Mouse (Mus musculus) spleen, adult 10 weeks (tissue): ENCODE results near the gene Patl2. TPM values are rescaled to one million over a fixed set of nuclear protein-coding genes. Genes with fewer than 3 reads are reported as not detected.

ENCODE experiments used
- polyA plus RNA-seq: library from polyadenylated mRNA; stranded (reverse); fragments of 350-450 nt; fragmentation: Illumina TruSeq; extraction: RNeasy Lipid Tissue Mini Kit (QIAGEN cat#74804); gene quantifications from one replicate; pipeline ENCODE4 v1.2.3, GENCODE M21; 2015; ENCODE audit warnings: low replicate concordance; ENCODE audit not compliant: insufficient read depth

Gene Patl2
- polyA plus RNA-seq = 0.21 TPM

DNA sequence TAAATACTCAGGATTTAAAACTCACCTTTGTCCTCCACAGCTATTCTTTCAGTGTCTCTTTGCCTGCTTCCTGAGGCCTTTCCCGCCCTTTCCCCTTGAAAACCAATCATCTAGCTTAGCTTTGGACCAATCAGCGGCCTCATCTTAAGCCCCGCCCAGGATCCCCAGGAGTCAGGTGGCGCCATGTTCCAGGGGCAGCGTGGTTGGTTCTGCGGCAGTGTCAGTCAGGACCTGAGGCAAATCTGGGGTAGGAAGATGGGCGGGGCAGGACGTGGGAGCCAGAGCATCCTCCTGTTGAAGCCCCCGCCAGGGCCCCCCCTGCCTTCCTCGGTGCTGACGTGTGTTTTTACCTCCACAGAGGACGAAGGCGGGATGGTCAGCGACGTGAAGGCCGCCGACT, at the start of gene Patl2, which contains the start of gene Terb2:
Patl2 (minus strand) TSS at position 84 of the 400 bp plus-strand sequence.
Terb2 (plus strand) TSS at position 167 of the 400 bp plus-strand sequence.

GRCm38 (mm10) chr2:122234611-122235288, 48.8 kb upstream of the Patl2 start, which contains the start of gene Sord:
Sord (plus strand) TSS chr2:122234749.

GRCm38 (mm10) chr2:122160680-122161079, 25.3 kb downstream of the Patl2 start, which contains the start of gene Trim69:
Trim69 (plus strand) TSS chr2:122160700.

GRCm38 (mm10) chr2:122147508-122148241, 38.3 kb downstream of the Patl2 start, which contains the start of gene B2m:
B2m (plus strand) TSS chr2:122147686.

GRCm38 (mm10) chr2:122117961-122118958, 67.7 kb downstream of the Patl2 start, which contains the start of gene Spg11:
Spg11 (minus strand) TSS chr2:122118386.

Other genes with a start within 250 kb of the Patl2 start
- gene Ctdspl2, start 230.2 kb downstream of the Patl2 start, polyA plus RNA-seq = 39.7 TPM
- gene Mageb3, start 230.1 kb downstream of the Patl2 start, polyA plus RNA-seq = not detected
- 26.1 TPM for gene Eif3j1, start 157.6 kb downstream of the Patl2 start, polyA plus RNA-seq
- gene Spg11, start 67.8 kb downstream of the Patl2 start, polyA plus RNA-seq = 15.0 TPM
- 6,371 TPM for gene B2m, start 38.5 kb downstream of the Patl2 start, polyA plus RNA-seq
- 0.18 TPM for gene Trim69, start 25.5 kb downstream of the Patl2 start, polyA plus RNA-seq
- gene Terb2, start 83 bp upstream of the Patl2 start, polyA plus RNA-seq = not detected
- gene Sord, start 48.6 kb upstream of the Patl2 start, polyA plus RNA-seq = 16.6 TPM
- gene Duox2, start 112.3 kb upstream of the Patl2 start, polyA plus RNA-seq = not detected
- not detected for gene Duoxa2, start 112.7 kb upstream of the Patl2 start, polyA plus RNA-seq
- not detected for gene Duoxa1, start 127.5 kb upstream of the Patl2 start, polyA plus RNA-seq
- gene Duox1, start 129.5 kb upstream of the Patl2 start, polyA plus RNA-seq = not detected
- 1.1 TPM for gene Shf, start 183.0 kb upstream of the Patl2 start, polyA plus RNA-seq
- 162 TPM for gene Slc28a2, start 240.3 kb upstream of the Patl2 start, polyA plus RNA-seq